Mouse (Mus musculus) bone marrow macrophage, adult 2 months (primary cell): Measurements from ENCODE around the gene Obscn.

Experiments used
- CTCF ChIP-seq: IDR thresholded peaks from 2 replicates; pipeline ENCODE4 v1.5.1; 2012; ENCODE audit warnings: low read depth, mild to moderate bottlenecking, low read length, moderate library complexity
- POLR2A ChIP-seq: IDR thresholded peaks from 2 replicates; pipeline ENCODE4 v1.6.1; 2012; ENCODE audit warnings: mild to moderate bottlenecking, low read depth, low read length, borderline replicate concordance

DNA sequence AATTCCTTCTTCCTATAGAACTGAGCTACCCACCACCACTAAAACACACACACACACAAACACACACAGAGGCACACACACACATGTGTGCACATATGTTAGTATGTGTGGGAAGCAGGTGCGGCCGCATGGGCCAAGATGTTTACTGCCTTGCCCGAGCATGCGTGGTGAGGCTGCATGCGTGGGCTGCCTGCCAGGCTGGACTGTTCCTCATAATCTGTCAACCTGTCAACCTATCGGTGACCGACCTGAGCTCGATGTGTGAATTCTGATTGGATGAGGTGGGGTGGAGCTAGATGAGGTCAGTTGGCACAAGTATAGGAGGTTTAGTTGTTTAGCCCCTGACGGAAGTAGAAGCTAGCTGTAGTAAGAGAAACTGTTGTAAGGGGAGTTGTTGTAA, 5.4 kb downstream of the Obscn start:
- no peak for TF ChIP-seq CTCF
- TF ChIP-seq POLR2A: no peak
